Mouse (Mus musculus): ENCODE data around the gene Nrip3.

- TF ChIP-seq CTCF (IDR thresholded peaks at IDR 0.05; ENCODE audit: extremely low read depth, insufficient read length, insufficient replicate concordance, low read depth, low read length) (no peak), POLR2A (IDR thresholded peaks at IDR 0.05; ENCODE audit: low read depth, low read length) (no peak)
Observed at GRCm38 (mm10) chr7:109723114-109723513, 58.7 kb downstream of the Nrip3 start.
